Mouse (Mus musculus) lung, embryonic 15.5 days (tissue): ENCODE measurements around the gene Abcb6. TPM values are rescaled to one million over a fixed set of nuclear protein-coding genes. Genes with fewer than 3 reads are reported as not detected.

ENCODE experiments used
- ATAC-seq: fragments of 200-750 bp; cut with Nextera tagmentation; 2 replicates; pipeline ENCODE4 v1.8.0; 2017; ENCODE audit warnings: moderate number of reproducible peaks, borderline replicate concordance; ENCODE audit not compliant: low FRiP score, low TSS enrichment; ENCODE audit errors: extremely low read depth
- H3K27ac ChIP-seq: fragments of 300-500 bp; sonication (generic); 2 replicates; pipeline ENCODE4 v1.5.1; 2015; ENCODE audit warnings: moderate library complexity, mild to moderate bottlenecking, inconsistent platforms
- H3K27me3 ChIP-seq: fragments of 300-500 bp; sonication (generic); 2 replicates; pipeline ENCODE4 v1.6.1; 2015; ENCODE audit warnings: inconsistent platforms
- H3K36me3 ChIP-seq: fragments of 300-500 bp; sonication (generic); 2 replicates; pipeline ENCODE4 v1.6.1; 2015; ENCODE audit warnings: inconsistent platforms
- H3K4me1 ChIP-seq: fragments of 300-500 bp; sonication (generic); 2 replicates; pipeline ENCODE4 v1.6.1; 2015; ENCODE audit warnings: inconsistent platforms
- H3K4me2 ChIP-seq: fragments of 300-500 bp; sonication (generic); 2 replicates; pipeline ENCODE4 v1.6.1; 2015; ENCODE audit warnings: inconsistent platforms, mild to moderate bottlenecking, moderate library complexity
- H3K4me3 ChIP-seq: fragments of 300-500 bp; sonication (generic); 2 replicates; pipeline ENCODE4 v1.5.1; 2015; ENCODE audit warnings: mild to moderate bottlenecking, inconsistent platforms
- H3K9ac ChIP-seq: fragments of 300-500 bp; sonication (generic); 2 replicates; pipeline ENCODE4 v1.6.1; 2015; ENCODE audit warnings: inconsistent platforms
- H3K9me3 ChIP-seq: fragments of 300-500 bp; sonication (generic); 2 replicates; pipeline ENCODE4 v1.6.1; 2016; ENCODE audit warnings: inconsistent platforms
- WGBS: fragments of 180-500 bp; shearing (Covaris S2); methylation state at CpG from one replicate; pipeline ENCODE4 v1.1.7; 2015; 5-methylcytosine and 5-hydroxymethylcytosine counted together
- polyA plus RNA-seq: library from polyadenylated mRNA; unstranded; fragments of >200 nt; fragmentation: Nextera tagmentation; extraction: Ambion mirVana; gene quantifications from 2 replicates; pipeline ENCODE4 v1.2.1, GENCODE M21; 2015

Abcb6 gene
- 16.1 and 17.1 TPM in 2 replicates for polyA plus RNA-seq

DNA sequence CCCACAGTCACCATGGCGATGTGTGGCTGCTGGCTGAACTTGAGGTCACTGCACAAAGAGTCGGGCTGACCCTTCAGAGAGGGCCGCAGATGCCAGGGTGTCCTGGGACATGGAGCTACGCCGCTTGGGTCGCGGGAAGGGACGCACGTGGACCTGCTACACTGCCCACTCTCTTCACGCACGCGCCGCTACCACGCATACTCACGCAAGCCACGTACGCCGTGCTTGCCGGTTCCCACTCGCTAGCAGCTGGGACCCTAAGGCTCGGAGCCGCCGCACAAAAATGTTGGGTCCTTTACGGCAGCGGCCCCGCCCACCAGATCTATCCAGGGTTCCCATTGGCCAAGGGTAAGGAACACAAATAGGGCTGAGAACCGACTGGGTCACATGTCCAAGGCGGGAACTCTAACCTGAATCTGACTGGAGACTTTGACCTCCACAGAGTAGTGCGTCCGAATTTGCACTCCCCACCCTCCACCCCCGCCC lies at the start of gene Abcb6:
Gene Abcb6, minus strand, starts transcription at position 288 of the 486 bp plus-strand sequence.
- under 1% methylated on average over 31 of the region's 31 CpGs for WGBS
- Histone ChIP-seq H3K27ac (peak within 1 kb of the TSS; percentile 44; the same call in 1 of the 2 replicates), H3K9me3 (no peaks in the 10 kb centered on the region), H3K9ac (peak within 1 kb of the TSS; percentile 49), H3K4me1 (peaks cover 17% of the 10 kb centered on the region), H3K36me3 (peaks cover 30% of the 10 kb centered on the region), H3K27me3 (no peaks in the 10 kb centered on the region), H3K4me2 (peak within 1 kb of the TSS; percentile 98), H3K4me3 (peak within 1 kb of the TSS; percentile 66)
- ATAC-seq = peak; percentile 85

DNA sequence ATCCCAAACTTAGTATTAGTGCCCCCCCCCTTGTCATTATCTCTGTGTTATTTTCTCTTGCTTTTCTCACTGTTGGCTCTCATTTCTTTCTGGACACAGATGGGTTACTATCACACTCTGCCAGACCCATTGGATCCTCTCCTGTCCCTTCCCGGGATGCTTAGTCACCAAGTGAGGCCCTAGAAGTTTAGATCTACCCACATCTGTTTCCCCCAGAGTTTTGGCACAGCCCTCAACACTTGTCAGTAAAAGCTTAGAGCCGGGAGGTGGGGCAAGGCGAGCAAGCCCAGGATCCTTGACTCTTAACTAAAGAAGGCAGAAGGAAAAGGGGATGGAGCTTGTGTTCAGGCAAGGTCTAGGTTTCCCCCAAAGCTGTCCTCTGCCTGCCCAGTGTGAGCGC lies 49.0 kb upstream of the Abcb6 start:
- H3K27ac ChIP-seq = no peak overlapping the region

DNA sequence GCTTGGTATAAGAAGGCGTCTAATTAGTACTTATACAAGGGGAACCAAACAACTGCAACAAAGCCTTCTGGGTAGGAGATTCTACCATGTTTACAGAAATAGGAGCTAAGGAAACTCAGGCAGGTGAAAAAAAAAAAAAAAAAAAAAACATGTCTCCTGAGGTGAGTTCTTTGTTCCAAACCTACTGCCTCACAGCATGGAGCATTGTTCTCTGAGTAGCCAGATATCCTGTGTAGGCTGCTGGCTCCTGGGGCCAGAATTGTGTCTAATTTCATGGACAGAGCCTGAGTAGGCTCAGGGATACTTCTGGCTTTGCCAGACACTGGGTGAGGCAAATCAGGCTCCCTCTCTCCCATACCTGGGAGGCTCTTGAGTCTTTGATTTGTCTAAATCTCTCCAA lies 47.5 kb upstream of the Abcb6 start:
- 59% methylated on average over 1 of the region's 1 CpGs for WGBS
- no peaks in the 10 kb centered on the region for H3K4me1 ChIP-seq
- ATAC-seq = no peak
- no peaks in the 10 kb centered on the region for H3K9me3 ChIP-seq
- H3K27ac ChIP-seq = no peak overlapping the region
- H3K4me3 ChIP-seq = no peak overlapping the region
- H3K36me3 ChIP-seq = no peaks in the 10 kb centered on the region
- H3K27me3 ChIP-seq = no peaks in the 10 kb centered on the region
- H3K4me2 ChIP-seq = no peak overlapping the region
- H3K9ac ChIP-seq = no peak overlapping the region

More for the DNA sequence above, 49.0 kb upstream of the Abcb6 start:
- Histone ChIP-seq H3K36me3 (no peaks in the 10 kb centered on the region), H3K4me1 (no peaks in the 10 kb centered on the region), H3K4me2 (no peak overlapping the region), H3K4me3 (no peak overlapping the region), H3K9ac (no peak overlapping the region), H3K27me3 (no peaks in the 10 kb centered on the region), H3K9me3 (no peaks in the 10 kb centered on the region)
- WGBS = 57% methylated on average over 4 of the region's 4 CpGs
- ATAC-seq = no peak

DNA sequence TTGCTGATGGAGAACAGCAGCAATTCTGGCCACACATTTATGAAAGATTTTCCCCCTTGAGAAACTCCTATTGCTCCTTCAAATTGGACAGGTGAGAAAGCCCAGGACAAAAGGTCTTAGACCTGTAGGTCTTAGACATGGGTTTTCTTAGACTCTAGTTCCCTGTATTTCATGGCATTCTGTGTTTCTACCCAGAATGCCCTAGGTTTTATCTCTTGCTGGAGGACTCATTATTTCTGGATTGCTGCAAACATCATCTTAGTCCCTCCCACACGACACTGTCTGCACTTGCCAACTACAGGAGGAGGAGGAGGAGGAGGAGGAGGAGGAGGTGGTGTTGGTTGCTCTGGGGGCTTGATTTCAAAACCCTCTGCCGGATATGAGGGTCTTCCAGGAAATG lies 45.9 kb upstream of the Abcb6 start:
- ATAC-seq = no peak
- Histone ChIP-seq H3K4me3 (no peak overlapping the region), H3K4me1 (no peaks in the 10 kb centered on the region)

DNA sequence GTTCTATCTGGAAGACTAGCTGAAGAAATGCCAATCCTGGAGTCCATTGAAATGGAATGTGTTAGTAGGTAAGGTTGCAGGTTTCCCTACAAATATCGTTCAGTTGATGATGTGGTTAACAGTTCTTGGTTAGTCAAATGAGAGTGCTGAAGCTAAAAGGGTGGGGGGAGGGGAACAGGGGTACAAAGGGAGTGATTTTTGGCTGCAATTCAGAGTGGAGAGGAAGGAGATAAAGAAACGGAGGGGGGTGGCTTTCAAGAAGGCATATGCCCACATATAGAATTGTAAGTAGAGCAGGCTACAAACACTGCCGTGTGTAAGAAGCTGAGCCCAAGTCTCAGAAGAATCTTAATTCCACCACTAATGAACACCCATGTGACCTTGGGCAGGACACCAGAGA lies 45.3 kb upstream of the Abcb6 start:
- H3K9me3 ChIP-seq = no peaks in the 10 kb centered on the region
- H3K4me3 ChIP-seq = no peak overlapping the region
- no peaks in the 10 kb centered on the region for H3K36me3 ChIP-seq
- ATAC-seq = no peak
- peaks cover 13% of the 10 kb centered on the region for H3K27me3 ChIP-seq
- H3K4me1 ChIP-seq = no peaks in the 10 kb centered on the region
- H3K27ac ChIP-seq = no peak overlapping the region
- H3K9ac ChIP-seq = no peak overlapping the region
- 46% methylated on average over 3 of the region's 3 CpGs for WGBS
- H3K4me2 ChIP-seq = no peak overlapping the region

More for the DNA sequence above, 45.9 kb upstream of the Abcb6 start:
- WGBS = 43% methylated on average over 2 of the region's 2 CpGs
- Histone ChIP-seq H3K9ac (no peak overlapping the region), H3K4me2 (no peak overlapping the region), H3K27ac (no peak overlapping the region), H3K27me3 (peaks cover 6% of the 10 kb centered on the region; the same call in 1 of the 2 replicates), H3K9me3 (no peaks in the 10 kb centered on the region), H3K36me3 (no peaks in the 10 kb centered on the region)

DNA sequence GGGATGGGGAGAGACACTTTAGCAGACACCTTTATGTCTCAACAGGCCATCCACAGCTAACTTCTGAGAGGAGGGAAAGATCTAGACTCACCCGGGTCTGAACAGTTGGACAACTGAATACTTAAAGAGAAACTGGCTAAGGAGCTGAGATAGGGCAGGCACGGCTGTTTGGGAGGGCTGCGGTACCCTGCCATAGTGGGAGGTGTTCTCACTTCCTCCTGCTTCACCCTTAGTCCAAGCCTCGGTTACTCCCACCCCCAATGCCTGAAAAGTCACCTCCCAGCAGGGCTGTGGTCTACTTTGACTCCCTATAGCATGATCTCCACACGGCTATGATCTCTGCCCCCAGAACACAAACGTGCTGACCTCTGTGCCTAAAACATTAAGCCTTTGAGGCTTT lies 43.3 kb upstream of the Abcb6 start:
- WGBS = 52% methylated on average over 6 of the region's 6 CpGs
- no peak for ATAC-seq
- H3K4me1 ChIP-seq = peaks cover 11% of the 10 kb centered on the region

DNA sequence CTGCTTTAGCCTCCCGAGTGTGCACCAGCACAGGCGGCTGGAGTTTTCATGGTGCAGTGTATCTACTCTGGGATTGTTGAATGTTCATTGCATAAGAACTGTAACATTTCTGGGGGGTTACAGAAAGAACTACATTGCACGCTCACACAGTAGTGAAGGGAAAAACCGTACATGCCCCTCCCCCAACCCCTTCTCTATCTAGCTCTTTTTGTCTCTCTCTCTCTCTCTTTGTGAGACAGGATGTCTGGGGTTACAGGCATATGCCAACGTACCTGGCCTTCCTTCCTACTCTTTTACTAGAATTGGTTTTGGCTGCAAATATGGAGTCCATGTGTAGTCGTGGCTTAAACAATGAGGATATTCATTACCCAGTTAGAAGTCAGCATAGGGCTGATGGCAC lies 42.7 kb upstream of the Abcb6 start:
- peaks cover 17% of the 10 kb centered on the region for H3K4me1 ChIP-seq
- 70% methylated on average over 6 of the region's 6 CpGs for WGBS
- H3K4me2 ChIP-seq = no peak overlapping the region
- no peak overlapping the region for H3K4me3 ChIP-seq
- no peak for ATAC-seq
- H3K27me3 ChIP-seq = peaks cover 38% of the 10 kb centered on the region
- no peak overlapping the region for H3K9ac ChIP-seq
- H3K36me3 ChIP-seq = no peaks in the 10 kb centered on the region
- H3K9me3 ChIP-seq = no peaks in the 10 kb centered on the region
- H3K27ac ChIP-seq = no peak overlapping the region

More for the DNA sequence above, 43.3 kb upstream of the Abcb6 start:
- Histone ChIP-seq H3K9ac (no peak overlapping the region), H3K27me3 (peaks cover 32% of the 10 kb centered on the region), H3K36me3 (no peaks in the 10 kb centered on the region), H3K27ac (no peak overlapping the region), H3K4me2 (no peak overlapping the region), H3K9me3 (no peaks in the 10 kb centered on the region), H3K4me3 (no peak overlapping the region)

DNA sequence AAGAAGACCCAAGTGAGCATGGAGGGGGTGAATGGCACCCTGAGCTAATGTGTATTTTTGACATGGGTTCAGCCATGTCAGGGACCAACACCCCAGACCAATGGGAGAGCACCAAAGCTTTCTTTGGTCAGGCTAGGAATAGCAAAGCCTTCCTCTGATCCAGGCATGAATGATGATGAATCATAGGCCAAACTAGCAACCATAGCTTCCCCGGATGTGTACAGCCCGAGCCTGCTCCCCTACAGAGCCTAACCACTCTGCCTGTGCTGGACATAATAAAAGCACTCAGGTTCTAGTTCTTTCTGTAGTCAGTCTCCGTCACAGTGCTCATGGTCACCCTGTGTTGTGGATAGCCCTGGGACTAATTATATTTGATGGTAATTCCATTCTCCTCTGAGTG lies 41.3 kb upstream of the Abcb6 start:
- Histone ChIP-seq H3K36me3 (no peaks in the 10 kb centered on the region), H3K27ac (no peak overlapping the region), H3K4me1 (peaks cover 20% of the 10 kb centered on the region), H3K4me2 (no peak overlapping the region), H3K9ac (no peak overlapping the region), H3K27me3 (peaks cover 49% of the 10 kb centered on the region), H3K4me3 (no peak overlapping the region), H3K9me3 (no peaks in the 10 kb centered on the region)
- WGBS = 72% methylated on average over 3 of the region's 3 CpGs
- ATAC-seq = no peak

DNA sequence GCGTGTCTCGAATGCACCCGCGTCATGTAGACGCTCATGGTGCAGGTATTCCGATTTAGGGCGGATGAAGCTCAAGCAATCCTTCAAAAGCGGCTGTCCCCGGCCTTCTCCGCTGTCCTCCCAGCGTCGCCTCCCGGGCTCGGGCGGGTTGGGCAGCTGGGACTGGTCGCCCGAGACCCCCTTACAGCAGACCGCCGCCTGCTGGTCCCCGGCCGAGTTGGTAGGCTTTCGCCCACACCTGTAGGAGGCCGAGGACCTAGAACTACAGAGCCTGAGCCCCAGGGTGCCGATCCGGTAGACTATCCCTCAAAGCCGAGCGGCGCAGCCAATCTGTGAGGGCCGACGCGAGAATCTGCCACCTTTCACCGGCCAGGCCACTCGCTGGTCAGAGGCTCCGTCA lies 39.3 kb upstream of the Abcb6 start, which contains the start of gene Tuba4a:
Gene Tuba4a, minus strand, starts transcription at position 335 of the 400 bp plus-strand sequence.
- Histone ChIP-seq H3K27ac (no peak within 1 kb of the TSS), H3K4me3 (peak within 1 kb of the TSS; percentile 51), H3K4me1 (peaks cover 21% of the 10 kb centered on the region), H3K9ac (peak within 1 kb of the TSS; percentile 38), H3K9me3 (no peaks in the 10 kb centered on the region), H3K36me3 (peaks cover 9% of the 10 kb centered on the region; the same call in 1 of the 2 replicates), H3K4me2 (peak within 1 kb of the TSS; percentile 92), H3K27me3 (peaks cover 49% of the 10 kb centered on the region)
- ATAC-seq = peak; percentile 32; the same call in 1 of the 2 replicates
- under 1% methylated on average over 34 of the region's 34 CpGs for WGBS

DNA sequence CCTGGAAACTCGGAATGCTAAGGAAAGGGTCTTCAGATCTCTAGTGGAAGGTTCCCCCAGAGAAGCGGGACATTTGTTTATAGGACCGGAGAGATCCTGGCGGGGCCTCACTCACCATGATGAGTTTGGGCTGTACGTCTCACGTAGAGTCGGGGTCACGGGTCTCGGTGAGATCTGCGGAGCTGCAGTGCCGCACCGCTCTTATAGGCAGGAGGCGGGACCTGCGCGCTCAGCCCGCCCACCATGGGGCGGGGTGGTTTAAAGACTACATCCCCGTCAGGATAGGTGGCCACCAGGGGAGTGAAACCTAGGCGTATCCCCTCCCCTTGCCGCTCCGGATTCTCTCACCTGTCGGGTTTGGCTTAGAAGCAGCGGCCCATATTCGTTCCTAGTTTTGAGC lies 38.9 kb upstream of the Abcb6 start:
- Histone ChIP-seq H3K4me3 (peak overlapping the region; percentile 51), H3K27me3 (peaks cover 49% of the 10 kb centered on the region), H3K4me1 (peaks cover 26% of the 10 kb centered on the region), H3K9ac (peak overlapping the region; percentile 38), H3K36me3 (peaks cover 13% of the 10 kb centered on the region; the same call in 1 of the 2 replicates), H3K27ac (no peak overlapping the region), H3K4me2 (peak overlapping the region; percentile 92), H3K9me3 (no peaks in the 10 kb centered on the region)
- WGBS = 1% methylated on average over 24 of the region's 24 CpGs
- peak; percentile 89 for ATAC-seq

DNA sequence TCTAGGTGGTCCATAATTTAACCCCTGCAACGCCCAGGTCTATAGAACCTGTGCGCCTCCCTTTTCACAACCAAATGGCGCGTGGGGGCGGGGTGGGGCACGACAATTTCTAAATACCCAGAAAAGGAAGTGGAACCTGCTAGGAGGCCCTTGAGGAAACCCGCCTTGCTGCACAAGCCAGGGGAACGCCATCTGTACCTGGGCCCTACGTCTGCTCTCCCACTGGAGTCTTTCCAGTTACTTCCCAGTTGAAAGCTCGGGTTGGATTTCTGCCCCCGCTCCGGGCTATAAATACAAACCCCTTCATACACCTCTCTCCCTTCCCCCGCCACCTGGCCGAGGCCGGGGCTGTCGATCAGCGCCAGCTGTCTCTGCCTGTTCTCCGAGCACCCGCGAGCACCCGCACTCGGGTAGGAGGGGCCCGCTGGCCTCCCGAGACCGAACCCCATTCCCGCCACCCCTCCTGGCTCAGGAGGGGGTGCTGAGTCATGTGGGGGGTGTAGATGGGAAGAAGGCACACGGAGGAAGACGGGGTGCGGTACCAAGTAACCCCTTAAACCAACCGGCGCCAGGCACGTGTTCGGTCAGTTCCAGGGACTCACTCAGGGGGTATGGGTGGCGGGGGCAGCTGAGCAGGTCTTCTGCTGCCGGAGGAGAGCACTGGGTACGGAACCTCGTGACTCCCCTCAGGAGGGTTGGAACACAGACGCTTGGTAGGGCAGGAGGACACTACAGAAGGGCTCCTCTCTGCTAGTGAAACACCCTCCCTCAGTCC lies 38.2 kb upstream of the Abcb6 start:
- WGBS = under 1% methylated on average over 38 of the region's 38 CpGs
- peak overlapping the region; percentile 51 for H3K4me3 ChIP-seq
- H3K27me3 ChIP-seq = peaks cover 49% of the 10 kb centered on the region
- no peaks in the 10 kb centered on the region for H3K9me3 ChIP-seq
- peaks cover 20% of the 10 kb centered on the region; the same call in 1 of the 2 replicates for H3K36me3 ChIP-seq
- peak overlapping the region; percentile 92 for H3K4me2 ChIP-seq
- H3K9ac ChIP-seq = peak overlapping the region; percentile 38
- H3K4me1 ChIP-seq = peaks cover 32% of the 10 kb centered on the region
- peak; percentile 36; the same call in 1 of the 2 replicates for ATAC-seq
- no peak overlapping the region for H3K27ac ChIP-seq

DNA sequence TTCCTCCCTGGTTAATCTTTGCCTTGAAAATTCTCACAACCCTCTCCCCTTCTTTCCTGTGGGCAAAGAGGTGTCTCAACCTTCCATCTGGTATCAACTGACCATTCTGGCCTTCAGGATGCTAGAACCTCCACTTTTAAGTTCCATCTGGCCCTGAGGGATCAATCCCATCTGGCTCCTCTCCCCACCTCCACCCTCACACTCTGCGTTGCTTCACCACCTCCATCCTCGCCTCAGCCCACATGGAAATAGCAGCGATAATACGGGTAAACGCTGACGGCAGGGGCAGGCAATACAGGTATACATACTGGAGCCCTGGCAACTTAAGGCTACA lies 37.7 kb upstream of the Abcb6 start:
- Histone ChIP-seq H3K4me2 (peak overlapping the region; percentile 92), H3K27me3 (peaks cover 49% of the 10 kb centered on the region)

More for the DNA sequence above, 37.7 kb upstream of the Abcb6 start:
- H3K4me3 ChIP-seq = peak overlapping the region; percentile 51
- 0 out of 2 replicates have a peak overlapping the region, but pooled peaks have one; percentile 38 for H3K9ac ChIP-seq
- ATAC-seq = no peak
- H3K9me3 ChIP-seq = no peaks in the 10 kb centered on the region
- no peak overlapping the region for H3K27ac ChIP-seq
- H3K36me3 ChIP-seq = peaks cover 25% of the 10 kb centered on the region; the same call in 1 of the 2 replicates
- WGBS = 1% methylated on average over 6 of the region's 6 CpGs
- H3K4me1 ChIP-seq = peaks cover 32% of the 10 kb centered on the region
